13 mouse cellular contexts compared by ENCODE assay signal in genomic region chr6:99359765-99360499, GRCm38 (mm10).
DNase-seq lines count a peak whose midpoint lies in the region; ATAC-seq and TF ChIP-seq lines count a peak whose summit lies in the region.
"Had no signal": no experiment of that assay in that cellular context is flagged by ENCODE, and none has a peak within 500 bp of the region (broad histone marks: within the 10 kb centered on the region; RNA-seq: fewer than 3 reads in every experiment).

No protein-coding gene starts in this region.

- WGBS in lung, embryonic 15.5 days, result 59% methylated on average over 6 of the region's 6 CpGs
- WGBS in heart, embryonic 13.5 days, result 47% methylated on average over 6 of the region's 6 CpGs
- 79% methylated on average over 6 of the region's 6 CpGs for whole genome bisulfite sequencing in midbrain, postnatal 0 days

- H3K27me3 ChIP-seq in lung, embryonic 15.5 days, result no peaks in the 10 kb centered on the region
- H3K27me3 ChIP-seq in heart, embryonic 13.5 days (replicated peaks), result no peaks in the 10 kb centered on the region
- no peaks in the 10 kb centered on the region for H3K27me3 ChIP-seq in midbrain, postnatal 0 days (ENCODE audit: insufficient read depth, low read length)

- peak overlapping the region; percentile 55 for H3K27ac ChIP-seq in lung, embryonic 15.5 days
- H3K27ac ChIP-seq in heart, embryonic 13.5 days (replicated peaks), result peak overlapping the region; percentile 69
- no peak overlapping the region for H3K27ac ChIP-seq in midbrain, postnatal 0 days (ENCODE audit: low read depth, low read length)
- H3K27ac ChIP-seq: hindbrain, embryonic 14.5 days had no signal

- no peak for TF ChIP-seq CTCF in midbrain, postnatal 0 days (IDR thresholded peaks at IDR 0.05)

- no peaks in the 10 kb centered on the region for H3K9me3 ChIP-seq in lung, embryonic 15.5 days
- no peaks in the 10 kb centered on the region for H3K9me3 ChIP-seq in heart, embryonic 13.5 days
- H3K9me3 ChIP-seq in midbrain, postnatal 0 days (ENCODE audit: low read length), result no peaks in the 10 kb centered on the region

- ATAC-seq in lung, embryonic 15.5 days (ENCODE audit: borderline replicate concordance, extremely low read depth, low FRiP score, low TSS enrichment), result no peak
- ATAC-seq in heart, embryonic 13.5 days (ENCODE audit: extremely low read depth, insufficient number of reproducible peaks, low FRiP score, low TSS enrichment), result no peak
- ATAC-seq in midbrain, postnatal 0 days (ENCODE audit: low FRiP score), result no peak

- no peaks in the 10 kb centered on the region for H3K36me3 ChIP-seq in lung, embryonic 15.5 days
- H3K36me3 ChIP-seq in heart, embryonic 13.5 days, result no peaks in the 10 kb centered on the region
- H3K36me3 ChIP-seq in midbrain, postnatal 0 days (ENCODE audit: insufficient read depth, low read length), result no peaks in the 10 kb centered on the region

- no peak overlapping the region for H3K4me3 ChIP-seq in lung, embryonic 15.5 days
- H3K4me3 ChIP-seq in heart, embryonic 13.5 days, result no peak overlapping the region
- H3K4me3 ChIP-seq in midbrain, postnatal 0 days (ENCODE audit: low read depth, low read length), result no peak overlapping the region

- H3K9ac ChIP-seq in lung, embryonic 15.5 days, result no peak overlapping the region
- 0 out of 2 replicates have a peak overlapping the region, but pooled peaks have one; percentile 7 for H3K9ac ChIP-seq in heart, embryonic 13.5 days
- H3K9ac ChIP-seq in midbrain, postnatal 0 days (replicated peaks; ENCODE audit: low read length, poor library complexity, severe bottlenecking), result no peak overlapping the region
- H3K9ac ChIP-seq: hindbrain, embryonic 14.5 days had no signal

- H3K4me1 ChIP-seq in lung, embryonic 15.5 days, result peaks cover 23% of the 10 kb centered on the region
- H3K4me1 ChIP-seq in heart, embryonic 13.5 days, result peaks cover 41% of the 10 kb centered on the region
- no peaks in the 10 kb centered on the region for H3K4me1 ChIP-seq in midbrain, postnatal 0 days (ENCODE audit: insufficient read depth, low read length)

- no peak overlapping the region for H3K4me2 ChIP-seq in lung, embryonic 15.5 days
- no peak overlapping the region; the same call in 1 of the 2 replicates for H3K4me2 ChIP-seq in heart, embryonic 13.5 days
- no peak overlapping the region for H3K4me2 ChIP-seq in midbrain, postnatal 0 days (ENCODE audit: low read depth, low read length, poor library complexity, severe bottlenecking)
- H3K4me2 ChIP-seq: hindbrain, embryonic 14.5 days; midbrain, embryonic 11.5 days had no signal

- peak; percentile 43 to 49 for DNase-seq in heart, adult 18-20 months
- no peak for DNase-seq in heart, postnatal 4 days
- no peak for DNase-seq in lung, postnatal 4 days
- no peak for DNase-seq in layer of hippocampus, postnatal 14 days (ENCODE audit: low spot score in 2 of 2)
- DNase-seq in midbrain, postnatal 0 days (ENCODE audit: low spot score), result no peak
- DNase-seq: gastrocnemius, postnatal 36 days; kidney, adult 2 months; lung, adult 2 months; thymus, postnatal 14 days had no signal

Comparison
In these comparisons a context has a peak if more than half of its experiments do, and no peak if none do; other contexts are left out.
1. DNase-seq: peak in heart, adult 18-20 months (2 of 2); none in heart, postnatal 4 days (single experiment), lung, postnatal 4 days (0 of 2), layer of hippocampus, postnatal 14 days (0 of 2) and midbrain, postnatal 0 days (single experiment).